Mouse (Mus musculus) thymus, adult 18-20 months (tissue): ENCODE measurements around the gene Rbm33.
A peak's percentile ranks its signal among the peaks of the same experiment; 100 is the strongest.

Experiments used
- DNase-seq, 2 experiments: peaks; one replicate each; pipeline ENCODE4 v3.0.0; 2022; ENCODE audit warnings: mixed read lengths in 2 of 2

The Rbm33 gene

GRCm38 (mm10) chr5:28414076-28414475 is 97.2 kb downstream of the Rbm33 start:
- no peak for DNase-seq

- no peak for DNase-seq
These were observed 99.1 kb downstream of the Rbm33 start for GRCm38 (mm10) chr5:28416029-28416428.

GRCm38 (mm10) chr5:28418734-28419133 is 101.8 kb downstream of the Rbm33 start:
- no peak for DNase-seq

GRCm38 (mm10) chr5:28419640-28420265 is 102.8 kb downstream of the Rbm33 start:
- DNase-seq = no peak

GRCm38 (mm10) chr5:28423781-28424180 is 106.9 kb downstream of the Rbm33 start:
- no peak for DNase-seq

GRCm38 (mm10) chr5:28425926-28426325 is 109.0 kb downstream of the Rbm33 start:
- no peak for DNase-seq

- no peak for DNase-seq
These were observed 133.4 kb downstream of the Rbm33 start for GRCm38 (mm10) chr5:28450126-28450890.

- peak; percentile 10 to 15 for DNase-seq
These were observed 134.2 kb downstream of the Rbm33 start for GRCm38 (mm10) chr5:28451053-28451638.

- DNase-seq = no peak
These were observed 136.2 kb downstream of the Rbm33 start for GRCm38 (mm10) chr5:28453086-28453485.

- DNase-seq = no peak
These were observed 136.6 kb downstream of the Rbm33 start for GRCm38 (mm10) chr5:28453523-28453922.

- no peak for DNase-seq
These were observed 137.6 kb downstream of the Rbm33 start for GRCm38 (mm10) chr5:28454546-28454945.

- DNase-seq = no peak
These were observed 138.8 kb downstream of the Rbm33 start for GRCm38 (mm10) chr5:28455721-28456120.

GRCm38 (mm10) chr5:28456366-28456765 is 139.4 kb downstream of the Rbm33 start:
- no peak for DNase-seq

GRCm38 (mm10) chr5:28457921-28458641 is 141.2 kb downstream of the Rbm33 start:
- DNase-seq = peak in 1 of 2 experiments; percentile 1

- no peak for DNase-seq
These were observed 141.9 kb downstream of the Rbm33 start for GRCm38 (mm10) chr5:28458821-28459240.

- no peak for DNase-seq
These were observed 142.7 kb downstream of the Rbm33 start for GRCm38 (mm10) chr5:28459456-28460225.

- DNase-seq = no peak
These were observed 143.8 kb downstream of the Rbm33 start for GRCm38 (mm10) chr5:28460556-28461350.

- no peak for DNase-seq
These were observed 144.5 kb downstream of the Rbm33 start for GRCm38 (mm10) chr5:28461376-28461775.

- DNase-seq = no peak
These were observed 146.0 kb downstream of the Rbm33 start for GRCm38 (mm10) chr5:28462741-28463590.

GRCm38 (mm10) chr5:28463656-28464055 is 146.7 kb downstream of the Rbm33 start:
- DNase-seq = no peak
